Mouse (Mus musculus) megakaryocyte, embryonic 14.5 days (primary cell): ENCODE data around the gene Ncf2. TPM values are rescaled to one million over a fixed set of nuclear protein-coding genes. Genes with fewer than 3 reads are reported as not detected.

Source experiments
- H3K27me3 ChIP-seq: replicated peaks from 2 replicates; pipeline ENCODE3; 2012; ENCODE audit warnings: inconsistent platforms
- H3K36me3 ChIP-seq: replicated peaks from 2 replicates; pipeline ENCODE3; 2012; ENCODE audit warnings: low read length, inconsistent platforms, mixed read lengths
- H3K4me1 ChIP-seq: 2 replicates; pipeline ENCODE4 v1.6.1; 2012; ENCODE audit warnings: inconsistent platforms
- H3K4me3 ChIP-seq: replicated peaks from 2 replicates; pipeline ENCODE3; 2012; ENCODE audit warnings: moderate library complexity, mild to moderate bottlenecking, inconsistent platforms
- H3K9me3 ChIP-seq: 2 replicates; pipeline ENCODE4 v1.6.1; 2012; ENCODE audit warnings: inconsistent platforms
- FLI1 ChIP-seq: IDR thresholded peaks from 2 replicates; pipeline ENCODE4 v1.6.1; 2012; ENCODE audit warnings: low read length, inconsistent platforms, mixed read lengths
- GATA1 ChIP-seq: IDR thresholded peaks from 3 replicates; pipeline ENCODE4 v1.6.1; 2012; ENCODE audit warnings: mixed read lengths, low read length, inconsistent platforms, borderline replicate concordance
- polyA plus RNA-seq: library from polyadenylated mRNA; stranded (reverse); fragments of >175 nt; gene quantifications from 2 replicates; pipeline ENCODE4 v1.2.3, GENCODE M21; 2012; ENCODE audit warnings: low replicate concordance; ENCODE audit not compliant: insufficient read depth

Gene Ncf2
- polyA plus RNA-seq, 1 experiment: 21.6 TPM

DNA sequence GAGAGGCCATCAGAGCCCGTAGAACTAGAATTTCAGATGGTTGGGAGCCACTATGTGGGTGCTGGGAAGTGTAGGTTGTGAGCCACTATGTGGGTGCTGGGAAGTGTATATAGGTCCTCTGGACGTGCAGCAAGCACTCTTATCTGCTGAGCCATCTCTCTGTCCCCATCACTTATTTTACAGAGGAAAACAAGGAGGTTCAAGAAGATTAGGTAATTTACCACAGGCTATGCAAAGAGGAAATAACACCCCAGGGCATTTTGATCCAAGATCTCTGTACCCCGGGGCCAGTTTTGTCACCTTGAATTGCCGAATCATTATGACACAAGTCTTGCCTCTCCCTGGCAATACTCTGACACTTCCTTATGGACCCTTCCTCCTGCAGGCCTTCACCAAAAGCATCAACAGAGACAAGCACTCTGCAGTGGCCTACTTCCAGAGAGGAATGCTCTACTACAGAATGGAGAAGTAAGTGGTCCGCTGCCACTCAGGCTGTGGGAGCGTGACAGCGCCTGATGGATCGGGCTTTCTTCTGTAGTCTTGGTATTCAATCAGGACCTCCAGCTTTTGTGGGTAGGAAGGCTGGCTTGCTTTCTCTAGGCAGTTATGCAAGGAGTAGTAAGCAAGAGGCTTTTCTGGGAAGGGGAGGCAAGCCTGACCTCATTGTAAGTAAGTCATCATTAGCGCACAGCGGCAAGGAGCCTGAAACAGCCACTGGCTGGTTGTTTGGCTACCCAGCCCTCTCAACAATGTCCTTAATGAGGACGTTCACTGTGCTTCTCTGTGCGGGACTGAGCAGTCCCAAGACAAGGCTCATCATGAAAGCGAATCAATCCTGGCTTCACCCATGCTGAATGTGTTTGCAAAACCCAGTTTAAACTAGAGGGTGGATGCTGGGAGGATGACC, 10.8 kb downstream of the Ncf2 start:
- no peaks in the 10 kb centered on the region for H3K27me3 ChIP-seq
- peaks cover 44% of the 10 kb centered on the region for H3K4me1 ChIP-seq
- no peak for TF ChIP-seq GATA1
- no peak for TF ChIP-seq FLI1
- H3K4me3 ChIP-seq: no peak overlapping the region
- H3K36me3 ChIP-seq: peaks cover 51% of the 10 kb centered on the region
- H3K9me3 ChIP-seq: no peaks in the 10 kb centered on the region

- Histone ChIP-seq H3K4me3 (no peak overlapping the region), H3K36me3 (peaks cover 87% of the 10 kb centered on the region), H3K27me3 (no peaks in the 10 kb centered on the region), H3K9me3 (no peaks in the 10 kb centered on the region), H3K4me1 (peaks cover 19% of the 10 kb centered on the region)
- TF ChIP-seq FLI1 (no peak), GATA1 (no peak)
These were observed 15.3 kb downstream of the Ncf2 start for GRCm38 (mm10) chr1:152815265-152815701.

GRCm38 (mm10) chr1:152817027-152817769, 17.2 kb downstream of the Ncf2 start:
- H3K4me1 ChIP-seq: peaks cover 10% of the 10 kb centered on the region
- H3K27me3 ChIP-seq: no peaks in the 10 kb centered on the region
- H3K36me3 ChIP-seq: peaks cover 86% of the 10 kb centered on the region

GRCm38 (mm10) chr1:152817794-152818193, 17.8 kb downstream of the Ncf2 start:
- Histone ChIP-seq H3K9me3 (peaks cover 3% of the 10 kb centered on the region; the same call in 1 of the 2 replicates), H3K27me3 (no peaks in the 10 kb centered on the region), H3K4me1 (peaks cover 10% of the 10 kb centered on the region), H3K36me3 (peaks cover 91% of the 10 kb centered on the region), H3K4me3 (no peak overlapping the region)
- TF ChIP-seq FLI1 (no peak), GATA1 (no peak)

More at GRCm38 (mm10) chr1:152817027-152817769, 17.2 kb downstream of the Ncf2 start:
- Histone ChIP-seq H3K9me3 (no peaks in the 10 kb centered on the region), H3K4me3 (no peak overlapping the region)
- TF ChIP-seq GATA1 (no peak), FLI1 (no peak)

DNA sequence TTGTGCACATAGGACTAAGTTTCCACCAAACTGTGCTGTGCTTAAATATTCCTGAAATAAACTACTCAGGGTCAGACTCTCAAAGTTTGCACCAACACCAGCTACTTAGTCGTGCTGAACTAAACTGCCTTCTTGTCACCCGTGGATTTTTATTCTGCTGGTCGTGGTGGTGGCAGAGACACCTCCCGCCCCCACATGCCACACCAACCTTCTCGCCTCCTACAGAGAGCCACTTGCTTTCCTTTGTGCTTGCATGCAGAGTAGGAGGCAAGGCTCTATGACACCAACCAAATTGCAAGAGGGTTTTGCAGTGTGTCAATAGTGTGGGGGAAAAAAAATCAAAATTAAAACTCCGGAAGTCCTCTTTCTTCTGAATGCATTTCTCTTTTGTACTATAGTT, 19.6 kb downstream of the Ncf2 start:
- Histone ChIP-seq H3K9me3 (peaks cover 4% of the 10 kb centered on the region; the same call in 1 of the 2 replicates), H3K27me3 (no peaks in the 10 kb centered on the region), H3K4me1 (peaks cover 7% of the 10 kb centered on the region), H3K36me3 (peaks cover 93% of the 10 kb centered on the region), H3K4me3 (no peak overlapping the region)
- TF ChIP-seq FLI1 (no peak), GATA1 (no peak)

DNA sequence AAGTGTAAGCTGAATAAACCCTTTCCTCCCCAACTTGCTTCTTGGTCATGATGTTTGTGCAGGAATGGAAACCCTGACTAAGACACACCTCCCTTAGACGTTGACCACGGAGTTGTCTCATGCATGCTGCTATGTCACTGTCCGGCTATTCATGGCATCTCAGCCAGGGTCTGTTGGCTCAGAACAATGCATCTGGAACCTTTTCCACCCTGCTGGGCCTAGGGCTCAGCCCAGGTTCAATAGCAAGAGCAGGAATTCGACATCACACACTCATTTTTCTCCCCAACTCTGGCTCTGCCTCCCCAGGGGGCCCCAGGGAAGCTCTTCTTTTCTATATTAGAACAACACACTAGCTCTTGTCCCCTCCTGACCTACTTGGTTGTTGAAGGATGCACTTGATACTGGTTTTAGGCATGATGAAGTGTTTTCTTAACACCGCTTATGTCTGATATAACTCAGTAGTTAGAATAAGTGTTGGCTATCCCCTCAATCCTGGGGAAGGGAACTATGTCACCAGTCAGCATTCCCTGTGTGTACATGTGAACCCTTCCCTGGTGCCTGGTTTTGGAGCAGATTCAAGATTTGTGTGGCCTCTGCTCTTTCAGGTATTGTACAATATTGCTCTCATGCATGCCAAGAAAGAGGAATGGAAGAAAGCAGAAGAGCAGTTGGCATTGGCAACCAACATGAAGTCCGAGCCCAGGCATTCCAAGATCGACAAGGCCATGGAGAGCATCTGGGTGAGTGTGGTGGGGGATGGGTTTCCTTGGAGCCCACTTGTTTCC, 21.1 kb downstream of the Ncf2 start:
- H3K36me3 ChIP-seq: peaks cover 94% of the 10 kb centered on the region
- no peaks in the 10 kb centered on the region for H3K27me3 ChIP-seq
- no peak overlapping the region for H3K4me3 ChIP-seq
- TF ChIP-seq FLI1: no peak
- no peak for TF ChIP-seq GATA1
- peaks cover 4% of the 10 kb centered on the region; the same call in 1 of the 2 replicates for H3K9me3 ChIP-seq
- H3K4me1 ChIP-seq: peaks cover 10% of the 10 kb centered on the region

DNA sequence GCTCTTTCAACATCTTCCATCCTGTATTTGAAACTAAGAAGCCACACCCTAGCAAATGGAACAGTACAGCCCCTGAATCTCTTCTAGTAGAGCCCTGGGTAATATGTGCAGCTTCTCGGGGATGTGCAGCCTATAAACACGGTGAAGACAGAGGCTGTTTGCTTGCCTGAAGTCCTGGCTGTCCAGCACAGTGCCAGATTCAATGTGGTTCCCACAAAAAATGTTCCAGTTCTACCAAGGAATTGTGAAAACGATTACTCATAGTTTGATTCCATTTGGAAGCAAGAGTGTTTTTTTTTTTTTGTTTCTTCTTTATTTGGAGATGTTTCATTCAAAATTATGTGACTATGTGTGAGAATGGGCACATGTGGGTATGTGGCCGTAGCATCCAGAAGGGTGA, 21.8 kb downstream of the Ncf2 start:
- peaks cover 14% of the 10 kb centered on the region for H3K4me1 ChIP-seq
- peaks cover 4% of the 10 kb centered on the region; the same call in 1 of the 2 replicates for H3K9me3 ChIP-seq
- no peaks in the 10 kb centered on the region for H3K27me3 ChIP-seq
- peaks cover 92% of the 10 kb centered on the region for H3K36me3 ChIP-seq
- TF ChIP-seq GATA1 (no peak), FLI1 (no peak)
- H3K4me3 ChIP-seq: no peak overlapping the region

DNA sequence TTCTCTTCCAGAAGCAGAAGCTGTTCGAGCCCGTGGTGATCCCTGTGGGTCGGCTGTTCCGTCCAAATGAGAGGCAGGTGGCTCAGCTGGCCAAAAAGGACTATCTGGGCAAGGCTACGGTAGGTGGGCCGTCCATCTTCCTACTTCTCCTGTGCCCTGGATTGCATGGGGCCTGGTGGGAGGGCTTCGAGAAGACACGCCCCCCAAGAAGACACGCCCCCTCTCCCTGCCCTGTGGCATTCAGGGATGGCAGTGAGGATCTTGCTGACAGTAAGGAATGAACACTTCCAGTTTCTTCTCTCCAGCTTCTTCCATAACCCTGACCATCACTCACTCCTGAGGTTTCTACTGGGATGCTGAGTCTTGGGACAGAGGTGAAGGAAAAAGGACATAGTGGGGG, 24.2 kb downstream of the Ncf2 start:
- H3K27me3 ChIP-seq: no peaks in the 10 kb centered on the region
- no peak for TF ChIP-seq FLI1
- no peak for TF ChIP-seq GATA1
- peaks cover 87% of the 10 kb centered on the region for H3K36me3 ChIP-seq

DNA sequence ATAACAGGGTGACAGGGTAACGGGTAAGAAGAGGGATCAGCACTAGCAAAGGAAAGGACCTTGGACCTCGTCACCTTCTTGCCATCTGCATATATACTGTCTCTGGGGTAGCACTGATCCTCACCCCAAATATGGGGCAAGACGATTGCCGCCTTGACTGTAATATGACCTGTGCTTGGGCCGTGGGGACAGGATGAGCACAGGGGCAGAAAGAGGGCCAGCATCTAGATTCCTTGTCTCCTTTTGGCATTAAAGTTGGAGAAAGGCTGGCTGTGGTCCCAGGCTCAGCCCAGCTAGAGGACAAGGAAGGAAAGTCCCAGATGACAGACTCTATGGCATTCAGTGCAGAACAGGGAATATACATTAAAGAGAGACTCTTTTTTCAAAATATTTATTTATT, 26.5 kb downstream of the Ncf2 start:
- Histone ChIP-seq H3K36me3 (peaks cover 83% of the 10 kb centered on the region), H3K27me3 (no peaks in the 10 kb centered on the region), H3K4me3 (no peak overlapping the region), H3K9me3 (peaks cover 4% of the 10 kb centered on the region; the same call in 1 of the 2 replicates), H3K4me1 (peaks cover 14% of the 10 kb centered on the region)
- TF ChIP-seq GATA1 (no peak), FLI1 (no peak)

More for the DNA sequence above, 24.2 kb downstream of the Ncf2 start:
- Histone ChIP-seq H3K9me3 (peaks cover 4% of the 10 kb centered on the region; the same call in 1 of the 2 replicates), H3K4me1 (peaks cover 14% of the 10 kb centered on the region), H3K4me3 (no peak overlapping the region)
